Mouse (Mus musculus) mature B cell (primary cell): ENCODE data around the gene Snn.

Source experiments
- in situ Hi-C: fragments of 300-500 bp; cut with MboI; formaldehyde crosslinking; loops from 2 replicates; pipeline ENCODE4 v1.14.3; 2019

The Snn gene

DNA sequence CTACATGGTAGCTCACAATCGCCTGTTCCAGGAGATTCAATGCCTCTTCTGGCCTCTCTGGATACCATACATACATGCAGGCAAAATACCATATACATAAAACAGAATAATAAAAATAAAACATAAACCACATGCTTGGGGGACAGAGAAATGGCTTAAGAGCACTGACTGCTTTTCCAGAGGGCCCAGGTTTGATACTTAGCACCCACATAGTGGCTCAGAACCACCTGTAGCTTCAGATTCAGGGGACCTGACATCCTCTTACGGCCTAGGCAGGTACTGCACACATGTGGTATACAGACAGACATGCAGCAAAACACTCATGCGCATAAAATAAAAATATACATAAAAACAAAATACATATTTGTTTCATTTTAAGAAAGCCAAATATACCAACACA lies 25.6 kb downstream of the Snn start:
- in situ Hi-C loops, result no loop called here

DNA sequence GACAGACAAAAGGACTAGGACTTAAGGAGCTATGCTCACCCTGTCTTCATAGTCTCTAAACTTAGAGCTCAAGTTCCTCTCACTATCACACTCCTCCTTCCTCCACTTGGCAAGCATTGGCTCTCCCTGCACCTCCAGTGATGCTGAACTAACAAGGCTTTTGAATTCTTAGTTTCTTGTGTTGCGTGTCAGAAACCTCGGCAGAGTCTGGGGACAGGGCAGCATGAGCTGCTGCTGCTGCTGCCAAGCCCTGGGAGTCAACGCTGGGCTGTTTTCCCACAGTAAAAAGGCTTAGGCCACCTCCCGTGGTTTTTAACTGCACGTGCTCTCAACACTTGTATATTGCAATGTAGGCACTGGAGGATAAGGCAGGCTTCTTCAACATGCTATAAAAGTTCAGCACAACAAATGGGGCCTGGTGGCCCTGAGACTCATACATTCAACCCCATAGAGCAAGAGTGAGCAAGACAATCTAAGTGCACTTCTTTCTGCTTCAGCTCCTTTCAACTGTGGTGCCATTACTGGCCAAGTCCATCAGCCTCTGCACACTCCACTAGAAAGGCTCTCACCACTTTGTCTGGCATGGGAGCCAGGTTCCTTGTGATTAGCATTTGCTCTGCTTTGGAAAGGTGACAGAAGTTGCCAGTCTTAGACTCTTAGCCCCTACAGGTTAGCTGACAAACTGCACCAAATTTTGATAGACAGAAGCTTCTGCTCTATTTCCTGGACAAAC lies 26.3 kb downstream of the Snn start:
- in situ Hi-C loops, result no loop called here

DNA sequence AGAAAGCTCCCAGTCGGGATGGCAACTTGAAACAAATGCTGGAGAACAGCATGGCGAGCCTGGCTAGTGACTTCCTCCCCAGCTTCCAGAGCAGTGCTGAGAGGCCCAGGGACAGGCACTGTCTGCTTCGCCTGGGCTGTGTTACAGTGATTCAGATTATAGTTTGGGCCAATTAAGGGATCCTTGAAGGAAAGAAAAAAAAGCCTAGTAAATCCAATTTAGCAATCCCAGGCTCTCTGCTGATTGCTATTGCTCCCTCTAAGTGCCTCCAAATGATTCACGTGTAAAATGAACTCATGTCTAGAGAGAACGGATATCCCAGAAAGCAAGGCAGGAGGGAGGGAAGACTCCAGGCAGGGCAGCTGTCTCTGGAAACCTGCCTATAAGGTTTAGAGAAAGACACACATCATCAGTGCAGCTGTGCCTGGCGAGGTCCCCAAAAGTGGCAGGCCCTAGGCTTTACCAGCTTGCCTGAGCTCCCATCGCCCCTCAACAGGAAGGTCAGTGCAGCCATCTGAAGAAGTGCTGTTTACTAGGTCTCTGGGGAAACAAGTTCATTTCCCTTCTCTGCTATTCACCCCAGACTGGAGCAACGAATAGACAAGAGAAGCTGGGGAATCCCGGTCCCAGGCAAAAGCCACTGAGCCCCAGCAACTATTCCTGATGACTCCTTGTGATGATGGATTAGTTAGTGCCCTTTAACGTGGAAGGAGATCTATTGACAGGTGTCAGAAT lies 30.3 kb downstream of the Snn start:
- in situ Hi-C loops, result no loop called here

DNA sequence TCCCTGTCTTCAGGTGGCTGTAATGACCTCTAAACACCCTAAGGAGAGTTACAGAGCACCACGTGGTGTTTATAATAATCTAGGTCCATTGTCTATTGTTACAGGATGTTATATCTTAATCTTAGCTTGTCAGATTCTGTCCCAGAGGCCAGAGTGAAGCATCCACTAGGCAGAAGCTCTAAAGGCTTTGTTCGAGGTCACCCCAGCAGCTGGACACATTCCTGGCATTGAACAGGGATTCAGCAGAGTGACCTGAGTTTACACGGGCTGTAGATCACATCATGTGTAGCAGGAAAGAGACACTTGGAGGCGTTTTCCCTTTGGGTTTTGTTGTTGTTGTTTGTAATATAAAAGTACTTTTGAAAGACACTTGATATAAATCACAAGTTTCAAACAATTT lies 31.3 kb downstream of the Snn start:
- in situ Hi-C loops, result no loop called here

DNA sequence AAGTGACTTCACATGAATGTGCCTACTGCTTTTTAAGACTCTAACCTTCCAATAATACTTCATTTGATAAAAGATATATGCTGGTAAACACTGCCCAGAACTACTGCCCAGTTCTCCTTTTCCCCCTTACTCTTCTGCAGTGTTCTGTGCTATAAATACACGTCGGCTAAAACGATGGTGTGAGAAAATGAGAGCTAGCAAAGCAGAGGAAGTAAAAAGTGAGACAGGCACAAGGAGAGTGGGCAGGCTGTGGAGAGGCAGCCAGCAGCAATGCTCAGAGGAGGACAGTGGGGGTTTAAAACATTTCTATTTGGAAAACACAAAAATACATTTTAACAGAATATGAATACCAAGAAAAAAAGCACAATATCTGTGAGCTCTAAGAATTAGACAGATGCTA lies 31.8 kb downstream of the Snn start:
- in situ Hi-C loops, result no loop called here

DNA sequence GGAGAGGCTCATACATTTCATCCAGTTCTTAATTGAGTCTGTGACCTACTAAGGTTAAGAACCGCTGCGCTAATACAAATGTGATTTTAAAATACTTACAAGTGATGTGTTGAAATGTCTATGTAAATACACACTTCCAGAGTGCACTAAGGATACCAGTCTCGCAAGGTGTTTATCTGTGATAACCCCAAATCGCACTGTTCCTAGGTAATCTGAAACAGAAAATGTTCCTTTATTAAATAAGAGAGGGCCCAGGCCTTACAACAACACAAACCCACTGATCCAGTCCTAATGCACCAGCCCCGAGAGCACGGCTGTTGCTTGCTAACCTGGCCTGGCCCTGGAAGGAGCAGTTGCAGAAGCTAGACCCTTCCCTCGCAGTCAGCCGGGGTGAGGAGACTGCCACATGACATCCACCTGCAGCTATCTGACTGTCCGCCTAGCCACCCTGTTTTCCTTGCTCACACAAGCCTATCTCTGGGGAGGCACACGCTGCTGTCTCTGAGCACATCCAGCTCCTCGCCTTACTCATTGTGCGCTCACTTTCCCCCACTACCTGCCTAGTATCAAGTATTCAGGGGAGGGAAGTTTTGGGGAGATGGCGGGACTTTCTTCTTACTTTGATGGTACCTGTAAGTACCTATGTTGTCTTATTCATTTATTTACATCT lies 33.1 kb downstream of the Snn start:
- in situ Hi-C loops, result no loop called here

DNA sequence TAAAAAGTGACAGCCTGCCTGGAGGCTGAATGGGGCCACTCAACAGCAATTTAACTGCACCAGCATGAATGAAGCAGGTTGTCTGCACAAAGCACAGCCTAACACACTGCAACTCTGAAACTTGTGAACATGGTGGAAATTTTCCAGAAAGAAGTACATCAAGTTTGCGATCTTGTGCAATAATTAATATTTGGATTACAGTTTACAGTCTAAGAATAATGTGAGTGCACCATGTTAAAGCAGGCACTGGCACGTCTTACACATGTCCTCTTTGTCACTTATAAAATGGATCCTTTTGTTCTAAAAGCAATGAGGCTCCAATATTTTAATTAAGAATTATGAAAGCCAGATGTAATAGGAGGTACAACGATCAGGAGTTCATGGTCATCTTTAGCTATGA lies 36.6 kb downstream of the Snn start:
- in situ Hi-C loops, result no loop called here

DNA sequence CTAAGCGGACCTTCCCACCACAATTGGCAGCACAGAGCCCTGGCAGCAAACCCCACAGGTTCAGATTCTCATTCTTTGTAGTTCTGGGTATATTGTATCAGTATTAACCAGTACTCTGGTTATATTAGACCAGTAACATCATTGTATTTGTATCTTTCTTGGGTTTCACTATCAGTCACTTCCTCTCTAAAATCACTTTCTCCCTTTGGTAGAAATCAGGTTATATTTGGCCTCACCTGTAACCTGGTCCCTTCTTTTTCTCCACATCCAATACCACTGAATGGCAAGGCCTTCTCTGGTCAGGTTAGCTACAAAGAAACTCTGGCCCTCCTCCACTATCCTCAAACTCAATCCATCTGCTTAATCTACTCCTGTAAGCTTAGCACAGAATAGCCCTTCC lies 44.2 kb downstream of the Snn start:
- in situ Hi-C loops, result no loop called here

DNA sequence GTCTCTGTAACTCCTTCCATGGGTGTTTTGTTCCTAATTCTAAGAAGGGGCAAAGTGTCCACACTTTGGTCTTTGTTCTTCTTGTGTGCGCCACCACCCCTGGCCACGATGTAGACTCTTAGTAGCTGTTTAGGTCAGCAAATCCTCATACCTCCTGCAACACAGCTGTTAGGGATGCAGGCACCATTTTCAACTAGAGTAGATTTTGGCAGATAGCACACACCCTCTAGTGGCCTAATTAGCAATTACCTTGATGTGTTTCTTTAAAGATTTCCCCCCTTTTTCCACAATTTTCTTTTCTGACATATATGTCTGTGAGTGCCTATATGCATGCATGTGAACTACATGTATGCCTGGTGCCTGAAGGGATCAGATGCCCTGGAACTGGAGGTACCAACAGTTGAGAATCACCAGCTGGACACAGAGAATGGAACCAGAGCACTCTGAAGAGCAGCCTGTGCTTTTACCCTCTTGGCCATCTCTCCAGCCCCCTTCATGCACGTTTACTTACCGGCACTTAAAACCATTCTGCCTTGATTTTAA lies 48.5 kb downstream of the Snn start:
- in situ Hi-C loops, result no loop called here

DNA sequence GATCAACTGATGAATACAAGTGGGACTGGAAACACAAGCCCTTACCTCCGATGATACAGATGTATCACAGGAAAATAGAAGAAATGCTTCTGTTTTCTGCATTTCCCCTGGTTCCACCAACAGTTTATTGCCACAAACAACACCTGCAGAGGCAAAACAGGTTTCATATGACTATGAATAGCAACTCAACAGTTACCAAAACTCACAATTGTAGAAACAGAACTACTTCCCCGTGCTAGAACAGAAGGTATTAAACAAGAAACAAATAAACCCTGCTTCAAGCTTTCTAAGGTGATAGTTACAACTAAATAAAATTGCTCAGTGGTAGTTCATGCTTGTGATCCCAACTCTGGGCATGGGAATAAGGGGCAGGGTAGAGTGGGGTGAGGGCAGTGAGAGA lies 61.9 kb downstream of the Snn start:
- in situ Hi-C loops, result no loop called here

DNA sequence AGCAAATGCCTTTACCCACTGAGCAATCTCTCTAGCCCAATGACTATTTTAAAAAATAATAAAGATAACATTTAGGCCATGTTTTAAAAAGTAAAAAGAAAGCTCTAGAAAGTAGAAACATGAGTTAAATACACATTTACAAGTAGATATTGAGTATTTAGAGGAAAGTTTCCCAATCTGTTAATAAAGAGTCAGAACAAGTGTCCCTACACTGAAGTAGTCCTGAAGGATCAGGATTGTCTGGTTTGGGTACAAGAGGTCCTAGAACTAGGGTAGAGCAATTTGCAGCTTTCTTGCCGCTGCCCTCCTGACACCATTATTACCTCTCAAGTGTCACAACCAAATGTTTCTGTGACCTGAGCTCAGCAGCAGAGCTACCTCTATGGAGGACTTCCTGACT lies 63.4 kb downstream of the Snn start:
- in situ Hi-C loops, result no loop called here
